Mouse (Mus musculus) liver, embryonic 14 days (tissue): ENCODE results near the gene Amy1. TPM values are rescaled to one million over a fixed set of nuclear protein-coding genes. Genes with fewer than 3 reads are reported as not detected.

Experiments used
- polyA plus RNA-seq: library from polyadenylated mRNA; depleted of rRNA; stranded (reverse); fragments of >200 nt; gene quantifications from 2 replicates; pipeline ENCODE4 v1.2.3, GENCODE M21; 2012; rRNA removed

Gene Amy1
- polyA plus RNA-seq, result 6.5 and 8.0 TPM in 2 replicates

DNA sequence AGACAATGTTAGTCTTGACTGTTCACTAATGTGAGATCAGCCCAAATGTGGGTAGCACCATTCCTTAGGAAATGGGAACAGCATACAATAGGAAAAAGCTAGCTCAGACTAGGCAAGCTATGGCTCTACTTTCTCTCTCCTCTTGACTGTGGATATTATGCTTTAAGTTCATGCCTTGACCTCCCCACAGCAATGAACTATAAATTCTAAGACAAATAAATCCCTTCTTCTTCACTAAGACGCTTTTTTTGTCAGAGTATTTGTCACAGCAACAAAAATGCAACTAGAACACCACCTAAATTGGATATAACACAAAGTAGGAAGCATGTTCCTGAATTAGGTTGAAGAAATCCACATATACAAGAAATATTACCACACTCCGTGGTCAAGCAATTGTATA lies at the start of gene Amy1:
TSS of gene Amy1 (minus strand) at position 101 of the 400 bp plus-strand sequence.

GRCm38 (mm10) chr3:113629606-113630359 lies 23.3 kb upstream of the Amy1 start, which contains the start of gene Rnpc3:
Gene Rnpc3 (minus strand): TSS chr3:113630149.

GRCm38 (mm10) chr3:113532328-113532727 lies 74.2 kb downstream of the Amy1 start, which contains the start of gene Amy2a1:
Gene Amy2a1 (minus strand): TSS chr3:113532428.

Other genes starting within 250 kb of the Amy1 start
- 0.05 TPM in 1 of 2 replicates, not detected in the other for gene Amy2a1, start 74.3 kb downstream of the Amy1 start, polyA plus RNA-seq
- 13.3 and 14.6 TPM in 2 replicates for gene Rnpc3, start 23.4 kb upstream of the Amy1 start, polyA plus RNA-seq